Mouse (Mus musculus) limb, embryonic 12.5 days (tissue): ENCODE data around the gene Arel1. TPM values are rescaled to one million over a fixed set of nuclear protein-coding genes. Genes with fewer than 3 reads are reported as not detected.

ENCODE experiments used
- ATAC-seq: fragments of 200-750 bp; cut with Nextera tagmentation; 2 replicates; pipeline ENCODE4 v1.8.0; 2017; ENCODE audit warnings: low read depth, moderate TSS enrichment; ENCODE audit not compliant: insufficient number of reproducible peaks, insufficient read depth, low FRiP score, low TSS enrichment
- H3K27ac ChIP-seq: fragments of 300-500 bp; sonication (generic); 2 replicates; pipeline ENCODE4 v1.5.1; 2016; ENCODE audit warnings: mild to moderate bottlenecking, moderate library complexity
- H3K27me3 ChIP-seq: fragments of 300-500 bp; sonication (generic); 2 replicates; pipeline ENCODE4 v1.6.1; 2016; ENCODE audit warnings: mild to moderate bottlenecking, moderate library complexity
- H3K36me3 ChIP-seq: fragments of 300-500 bp; sonication (generic); 2 replicates; pipeline ENCODE4 v1.6.1; 2016; ENCODE audit warnings: mild to moderate bottlenecking, moderate library complexity
- H3K4me1 ChIP-seq: fragments of 300-500 bp; sonication (generic); replicated peaks from 2 replicates; pipeline ENCODE4 v1.6.1; 2016
- H3K4me2 ChIP-seq: fragments of 300-500 bp; sonication (generic); 2 replicates; pipeline ENCODE4 v1.6.1; 2016; ENCODE audit warnings: mild to moderate bottlenecking, moderate library complexity
- H3K4me3 ChIP-seq: fragments of 300-500 bp; sonication (generic); replicated peaks from 2 replicates; pipeline ENCODE4 v1.5.1; 2016; ENCODE audit warnings: mild to moderate bottlenecking
- H3K9ac ChIP-seq: fragments of 300-500 bp; sonication (generic); replicated peaks from 2 replicates; pipeline ENCODE4 v1.6.1; 2016; ENCODE audit warnings: mild to moderate bottlenecking, moderate library complexity
- H3K9me3 ChIP-seq: fragments of 300-500 bp; sonication (generic); 2 replicates; pipeline ENCODE4 v1.6.1; 2016; ENCODE audit warnings: mild to moderate bottlenecking, moderate library complexity
- WGBS: fragments of 180-500 bp; shearing (Covaris S2); methylation state at CpG from one replicate; pipeline ENCODE4 v1.1.7; 2016; 5-methylcytosine and 5-hydroxymethylcytosine counted together
- polyA plus RNA-seq: library from polyadenylated mRNA; unstranded; fragments of >200 nt; fragmentation: Nextera tagmentation; extraction: Ambion mirVana; gene quantifications from 2 replicates; pipeline ENCODE4 v1.2.1, GENCODE M21; 2016

The Arel1 gene
- polyA plus RNA-seq, 1 experiment from 2014 or later, result 17.8 TPM

DNA sequence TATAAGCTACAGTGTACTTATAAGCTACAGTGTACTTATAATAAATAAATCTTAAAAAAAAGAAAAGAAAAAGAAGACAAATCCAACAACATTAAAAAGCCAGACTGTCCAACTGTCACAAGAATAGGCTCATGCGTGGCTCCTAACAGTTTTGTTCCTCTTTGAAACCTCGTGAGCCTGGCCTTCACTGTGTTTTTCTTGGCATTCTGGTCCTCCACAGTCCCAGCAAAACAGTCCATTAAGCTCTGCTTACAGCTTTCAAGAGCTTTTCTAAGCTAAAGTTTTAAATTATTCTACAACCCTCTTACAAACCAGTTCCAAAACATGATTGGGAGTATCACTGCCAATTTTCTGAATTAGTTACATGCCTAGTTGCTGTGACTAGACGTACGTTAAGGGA is 18.8 kb upstream of the Arel1 start:
- Histone ChIP-seq H3K9ac (no peak overlapping the region), H3K4me3 (no peak overlapping the region), H3K27me3 (0 out of 2 replicates have a peak, but pooled peaks cover 3% of the 10 kb centered on the region), H3K27ac (no peak overlapping the region), H3K36me3 (peaks cover 4% of the 10 kb centered on the region), H3K4me1 (no peaks in the 10 kb centered on the region), H3K4me2 (no peak overlapping the region), H3K9me3 (no peaks in the 10 kb centered on the region)
- no peak for ATAC-seq
- 80% methylated on average over 4 of the region's 4 CpGs for WGBS

DNA sequence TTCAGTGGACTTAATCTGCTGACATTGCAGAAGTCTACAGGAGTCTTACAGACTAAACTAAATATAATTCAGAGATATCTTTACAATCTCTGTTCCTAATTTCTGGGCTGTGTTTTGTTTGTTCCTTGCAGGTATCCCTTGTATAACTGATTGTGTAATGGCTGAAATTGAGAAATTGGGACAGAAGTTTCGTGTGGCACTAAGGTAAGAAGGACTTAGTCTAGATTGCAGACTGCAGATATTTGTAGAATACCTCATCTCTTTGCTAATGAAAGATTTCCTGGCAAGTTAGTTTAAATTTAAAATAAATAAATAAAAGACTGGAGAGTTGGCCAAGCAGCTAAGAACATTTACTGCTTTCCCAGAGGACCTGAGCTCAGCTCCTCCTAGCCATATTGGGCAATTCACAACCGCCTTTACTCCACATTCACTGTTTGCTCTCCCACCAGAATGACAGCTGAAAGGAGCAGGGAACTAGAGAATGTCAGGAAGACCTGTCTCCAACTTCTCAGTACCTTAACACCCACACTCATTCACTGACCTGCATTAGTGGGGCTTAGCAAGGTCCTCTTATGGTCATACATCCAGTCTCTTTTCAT is 8.7 kb upstream of the Arel1 start:
- ATAC-seq, result no peak
- 87% methylated on average over 2 of the region's 2 CpGs for WGBS
- Histone ChIP-seq H3K9me3 (no peaks in the 10 kb centered on the region), H3K27ac (no peak overlapping the region), H3K27me3 (no peaks in the 10 kb centered on the region), H3K36me3 (peaks cover 93% of the 10 kb centered on the region), H3K4me1 (no peaks in the 10 kb centered on the region), H3K4me2 (no peak overlapping the region), H3K9ac (no peak overlapping the region), H3K4me3 (no peak overlapping the region)

DNA sequence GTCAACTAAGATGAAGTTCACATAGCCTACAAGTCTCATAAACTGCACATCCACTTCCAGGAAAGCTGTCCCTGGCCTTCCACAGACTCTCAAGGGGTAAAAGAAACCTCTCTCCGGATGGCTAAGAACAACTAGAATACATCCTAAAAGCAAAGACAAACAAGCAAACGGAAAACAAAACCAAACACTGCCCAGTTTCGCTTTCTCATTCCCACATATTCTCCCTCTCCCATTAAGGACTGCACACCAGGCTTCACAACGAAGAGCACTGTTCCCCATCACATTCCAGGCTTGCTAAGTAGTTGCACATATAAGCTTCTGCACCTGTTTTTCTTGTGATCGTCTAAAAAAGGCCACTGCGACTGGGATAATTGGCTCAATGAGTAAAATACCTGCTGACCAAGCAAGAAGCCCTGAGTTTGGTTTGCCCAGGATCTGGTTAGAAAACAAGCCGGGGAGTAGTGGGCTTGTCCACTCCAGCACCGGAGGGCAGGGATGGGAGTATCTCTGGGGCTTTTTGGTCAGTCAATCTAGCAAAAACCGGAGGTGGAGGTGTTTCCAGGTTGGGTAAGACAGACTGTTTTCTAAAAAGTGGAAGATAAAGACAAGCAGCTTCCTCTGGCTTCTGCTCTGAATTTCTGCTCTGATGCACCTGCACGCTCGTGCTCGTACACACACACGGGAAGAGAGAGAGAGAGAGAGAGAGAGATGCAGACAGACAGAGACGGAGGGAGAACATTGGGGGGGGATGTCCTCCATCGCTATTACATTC is 858 bp downstream of the Arel1 start:
- Histone ChIP-seq H3K9me3 (no peaks in the 10 kb centered on the region), H3K4me1 (peaks cover 13% of the 10 kb centered on the region), H3K36me3 (peaks cover 25% of the 10 kb centered on the region), H3K27ac (no peak overlapping the region), H3K9ac (peak overlapping the region; percentile 79), H3K27me3 (no peaks in the 10 kb centered on the region), H3K4me2 (peak overlapping the region; percentile 95), H3K4me3 (peak overlapping the region; percentile 86)
- 30% methylated on average over 15 of the region's 15 CpGs for WGBS
- no peak for ATAC-seq

DNA sequence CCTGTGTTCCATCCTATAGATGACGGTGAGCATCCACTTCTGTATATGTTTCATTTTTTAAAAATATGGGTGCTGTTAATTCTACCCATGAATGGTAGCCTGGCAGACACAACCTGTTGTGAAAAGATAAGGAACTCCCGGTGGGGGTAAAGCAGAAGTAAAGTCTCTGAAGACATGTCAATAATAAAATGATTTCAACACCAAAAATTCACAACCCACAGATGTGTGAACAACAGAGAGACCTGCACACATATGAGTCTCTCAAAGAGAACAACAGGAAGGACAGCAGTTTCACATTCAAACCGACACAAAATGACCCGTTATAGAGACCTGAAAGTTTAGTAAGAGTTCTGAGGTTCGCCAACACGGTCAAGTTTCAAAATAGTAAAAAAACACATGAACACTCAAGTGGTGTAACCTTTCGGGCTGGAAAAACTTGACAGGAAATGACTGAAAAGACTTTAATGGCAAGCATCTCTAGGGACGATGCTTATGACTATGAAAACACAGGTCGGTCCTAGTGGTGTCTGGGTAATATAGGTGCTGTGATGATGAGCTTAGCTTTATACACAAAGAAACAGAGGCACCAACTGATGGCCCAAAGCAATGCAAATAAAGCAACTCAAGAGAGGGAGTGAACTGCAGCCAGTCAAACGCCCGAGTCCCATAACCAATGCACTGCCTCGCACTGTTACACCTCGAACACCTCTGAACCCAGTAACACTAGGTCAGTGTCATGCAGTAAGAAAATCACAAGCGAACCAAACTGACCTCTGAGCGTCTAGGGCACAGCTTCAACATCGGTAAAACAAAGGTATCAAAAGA is 1.7 kb downstream of the Arel1 start:
- H3K36me3 ChIP-seq, result peaks cover 21% of the 10 kb centered on the region
- 82% methylated on average over 16 of the region's 16 CpGs for whole genome bisulfite sequencing
- H3K9me3 ChIP-seq, result no peaks in the 10 kb centered on the region
- no peaks in the 10 kb centered on the region for H3K27me3 ChIP-seq
- H3K4me3 ChIP-seq, result peak overlapping the region; percentile 86
- peak overlapping the region; percentile 95 for H3K4me2 ChIP-seq
- no peak for ATAC-seq
- H3K9ac ChIP-seq, result 0 out of 2 replicates have a peak overlapping the region, but pooled peaks have one; percentile 79
- no peak overlapping the region for H3K27ac ChIP-seq
- peaks cover 13% of the 10 kb centered on the region for H3K4me1 ChIP-seq

DNA sequence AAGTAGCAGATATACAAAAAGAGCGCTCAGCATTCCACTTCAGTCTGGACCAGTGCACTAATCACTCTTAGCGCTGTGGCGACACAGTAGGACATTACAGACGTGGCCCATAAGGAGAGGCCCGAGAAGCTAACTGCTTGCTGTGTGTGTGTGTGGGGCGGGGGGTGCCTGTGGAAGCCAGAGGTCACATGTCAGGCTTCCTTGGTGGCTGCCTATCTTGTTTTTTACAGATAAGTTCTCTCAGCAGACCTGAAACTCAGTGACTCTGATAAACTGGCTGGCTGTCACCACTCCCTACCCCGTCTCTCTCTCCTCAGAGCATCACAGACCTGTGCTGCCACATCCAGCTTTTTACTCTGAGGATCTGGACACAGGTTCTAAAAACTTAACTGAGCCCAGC is 8.1 kb downstream of the Arel1 start:
- no peaks in the 10 kb centered on the region; the same call in 1 of the 2 replicates for H3K4me1 ChIP-seq
- no peak overlapping the region for H3K9ac ChIP-seq
- H3K4me3 ChIP-seq, result no peak overlapping the region
- H3K4me2 ChIP-seq, result no peak overlapping the region
- H3K9me3 ChIP-seq, result no peaks in the 10 kb centered on the region
- no peak for ATAC-seq
- H3K36me3 ChIP-seq, result peaks cover 18% of the 10 kb centered on the region; the same call in 1 of the 2 replicates
- WGBS, result 85% methylated on average over 7 of the region's 7 CpGs
- no peak overlapping the region for H3K27ac ChIP-seq
- no peaks in the 10 kb centered on the region for H3K27me3 ChIP-seq

DNA sequence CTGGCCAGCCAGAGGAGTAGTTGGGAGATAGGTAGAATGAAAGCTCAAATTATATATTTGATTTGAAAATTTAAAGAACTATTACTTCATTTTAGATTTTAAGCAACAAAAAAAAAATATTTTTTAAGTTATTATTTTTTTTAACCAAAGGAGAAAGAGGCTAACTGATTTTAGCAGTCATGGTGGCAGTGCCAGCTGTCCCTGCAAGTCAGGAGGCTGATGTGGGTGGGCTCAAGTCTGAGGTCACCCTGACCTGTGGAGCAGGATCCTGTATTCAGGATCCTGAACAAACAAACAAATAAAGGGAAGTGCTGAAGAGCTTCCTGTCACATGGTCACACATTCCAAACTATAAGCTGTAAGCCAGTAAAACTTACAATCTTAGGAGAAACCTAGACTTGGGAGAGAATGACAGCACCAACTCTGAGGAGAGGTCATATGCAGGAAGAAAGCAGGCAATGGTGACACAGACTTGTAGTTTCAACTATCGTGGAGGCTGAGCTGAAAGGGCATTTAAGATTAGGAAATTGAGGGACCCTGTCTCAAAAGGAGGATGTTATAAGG is 11.8 kb downstream of the Arel1 start:
- Histone ChIP-seq H3K4me2 (no peak overlapping the region), H3K4me1 (no peaks in the 10 kb centered on the region; the same call in 1 of the 2 replicates), H3K9ac (no peak overlapping the region), H3K36me3 (peaks cover 19% of the 10 kb centered on the region; the same call in 1 of the 2 replicates), H3K27me3 (no peaks in the 10 kb centered on the region), H3K9me3 (no peaks in the 10 kb centered on the region), H3K4me3 (no peak overlapping the region), H3K27ac (no peak overlapping the region)
- no peak for ATAC-seq
- 88% methylated on average over 1 of the region's 1 CpGs for WGBS

DNA sequence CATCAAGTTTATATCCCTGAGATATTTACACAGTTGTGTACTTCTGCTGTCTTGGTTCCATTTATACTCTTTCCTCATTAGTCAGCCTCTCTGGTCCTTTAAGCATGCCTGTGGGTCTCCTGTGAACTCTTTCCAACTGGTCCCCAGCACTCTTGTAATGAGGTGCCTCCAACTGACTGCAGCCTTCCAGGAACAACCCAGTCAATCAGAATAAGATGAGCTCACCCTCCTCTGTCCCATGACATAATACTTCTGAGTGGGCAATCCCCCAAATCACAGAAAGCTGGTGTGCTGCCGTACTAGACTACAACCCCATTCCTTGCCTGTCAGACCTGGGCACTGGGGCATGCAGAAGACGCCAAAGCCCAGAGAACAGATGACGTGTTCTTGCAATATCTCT is 14.4 kb downstream of the Arel1 start:
- no peak overlapping the region for H3K9ac ChIP-seq
- H3K9me3 ChIP-seq, result no peaks in the 10 kb centered on the region
- H3K27ac ChIP-seq, result no peak overlapping the region
- 93% methylated on average over 3 of the region's 3 CpGs for WGBS
- H3K27me3 ChIP-seq, result no peaks in the 10 kb centered on the region
- no peak overlapping the region for H3K4me3 ChIP-seq
- no peak for ATAC-seq
- no peak overlapping the region for H3K4me2 ChIP-seq
- peaks cover 18% of the 10 kb centered on the region; the same call in 1 of the 2 replicates for H3K36me3 ChIP-seq
- no peaks in the 10 kb centered on the region; the same call in 1 of the 2 replicates for H3K4me1 ChIP-seq

DNA sequence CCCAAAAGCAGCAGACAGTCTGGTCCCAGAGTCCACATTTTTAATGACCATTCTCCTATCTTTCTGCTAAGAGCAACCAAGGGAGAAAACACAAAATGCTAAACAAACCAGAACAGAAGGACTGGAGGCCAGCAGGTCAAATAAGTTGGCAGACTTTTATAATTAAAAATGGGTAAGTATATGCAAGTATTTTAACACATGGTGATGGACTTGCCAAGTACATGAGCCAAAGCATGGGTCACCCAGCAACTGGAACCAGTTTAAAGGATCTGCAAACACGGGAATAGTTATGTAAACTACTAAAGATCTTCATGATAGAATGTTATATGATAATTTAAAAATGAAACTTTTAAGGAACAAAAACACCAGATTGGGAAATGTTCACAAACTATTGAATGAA is 18.3 kb downstream of the Arel1 start:
- Histone ChIP-seq H3K9ac (no peak overlapping the region), H3K9me3 (no peaks in the 10 kb centered on the region), H3K27ac (no peak overlapping the region), H3K27me3 (no peaks in the 10 kb centered on the region), H3K4me1 (no peaks in the 10 kb centered on the region), H3K4me2 (no peak overlapping the region), H3K36me3 (peaks cover 29% of the 10 kb centered on the region), H3K4me3 (no peak overlapping the region)
- WGBS, result 76% methylated on average over 1 of the region's 1 CpGs
- ATAC-seq, result no peak

DNA sequence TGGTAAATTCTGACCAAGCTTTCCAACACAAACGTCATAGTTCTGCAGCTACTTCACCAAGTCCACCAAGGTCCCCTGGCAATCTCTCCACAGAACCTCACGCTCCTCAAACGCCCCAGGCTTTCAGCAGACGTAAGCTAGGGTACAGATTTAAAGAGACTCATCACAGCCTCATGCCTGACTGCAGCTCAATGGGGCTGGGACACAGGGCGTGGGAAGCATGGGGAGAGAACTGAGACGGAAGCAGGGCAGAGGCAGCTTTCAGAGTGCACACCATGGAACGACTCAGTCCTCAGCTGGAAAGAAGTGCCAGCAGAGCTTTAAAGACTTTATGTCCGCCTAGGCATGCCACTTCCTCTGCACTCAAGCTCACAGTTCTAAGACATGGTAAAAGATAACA is 19.2 kb downstream of the Arel1 start:
- no peaks in the 10 kb centered on the region for H3K27me3 ChIP-seq
- H3K4me2 ChIP-seq, result no peak overlapping the region
- no peak overlapping the region for H3K9ac ChIP-seq
- no peaks in the 10 kb centered on the region for H3K4me1 ChIP-seq
- no peak overlapping the region for H3K27ac ChIP-seq
- no peaks in the 10 kb centered on the region for H3K9me3 ChIP-seq
- whole genome bisulfite sequencing, result 75% methylated on average over 8 of the region's 8 CpGs
- H3K36me3 ChIP-seq, result peaks cover 35% of the 10 kb centered on the region
- ATAC-seq, result no peak
- no peak overlapping the region for H3K4me3 ChIP-seq

DNA sequence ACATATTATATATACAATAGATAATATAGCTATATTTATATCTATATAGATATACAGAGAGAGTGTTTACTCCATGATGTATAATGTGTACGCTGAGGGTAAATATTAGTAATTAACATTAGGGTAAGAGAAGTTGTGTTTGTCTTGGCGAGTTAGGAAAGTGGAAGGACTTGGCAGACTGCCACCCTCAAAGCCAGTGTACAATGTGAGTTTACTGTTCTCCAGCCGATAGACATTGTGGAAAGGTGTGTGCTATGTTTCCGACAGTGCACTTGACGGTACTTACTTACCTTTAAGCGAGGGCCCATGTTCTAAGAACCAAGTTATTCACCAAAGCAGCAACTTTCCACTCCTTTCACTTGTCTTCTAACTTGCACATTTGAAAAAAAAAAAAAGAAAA is 19.9 kb downstream of the Arel1 start:
- ATAC-seq, result no peak
- Histone ChIP-seq H3K36me3 (peaks cover 35% of the 10 kb centered on the region), H3K4me3 (no peak overlapping the region), H3K27ac (no peak overlapping the region), H3K9ac (no peak overlapping the region), H3K27me3 (no peaks in the 10 kb centered on the region), H3K4me2 (no peak overlapping the region), H3K9me3 (no peaks in the 10 kb centered on the region), H3K4me1 (no peaks in the 10 kb centered on the region)
- WGBS, result 96% methylated on average over 6 of the region's 6 CpGs
